Mouse (Mus musculus): ENCODE measurements around the gene Cpne9. TPM values are rescaled to one million over a fixed set of nuclear protein-coding genes. Genes with fewer than 3 reads are reported as not detected.
A peak's percentile ranks its signal among the peaks of the same experiment; 100 is the strongest.

Gene Cpne9
- polyA plus RNA-seq, 1 experiment from 2014 or later: 0.38 TPM

DNA sequence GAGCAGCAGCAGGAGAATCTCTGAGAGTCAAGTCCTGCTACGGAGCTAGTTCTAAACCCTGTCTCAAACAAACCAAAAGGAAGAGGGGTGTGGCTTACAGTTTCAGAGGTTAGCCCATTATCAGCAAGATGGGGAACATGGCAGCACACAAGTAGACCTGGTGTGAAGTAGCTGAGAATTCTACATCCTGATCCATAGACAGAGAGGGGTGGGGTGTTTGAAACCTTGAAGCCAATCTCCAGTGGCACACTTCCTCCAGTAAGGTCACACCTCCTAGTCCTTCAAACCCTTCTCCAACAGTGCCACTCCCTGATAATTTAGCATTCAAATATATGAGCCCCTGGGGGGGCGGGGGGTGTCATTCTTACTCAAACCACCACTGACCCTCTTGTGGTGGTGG, 13.9 kb downstream of the Cpne9 start:
- H3K4me3 ChIP-seq: no peak overlapping the region
- H3K9me3 ChIP-seq: no peaks in the 10 kb centered on the region
- 75% methylated on average over 2 of the region's 2 CpGs for WGBS
- H3K9ac ChIP-seq: no peak overlapping the region
- ATAC-seq (ENCODE audit: low FRiP score, low read depth): no peak
- no peaks in the 10 kb centered on the region for H3K36me3 ChIP-seq
- H3K4me2 ChIP-seq (replicated peaks): no peak overlapping the region
- H3K4me1 ChIP-seq: no peaks in the 10 kb centered on the region
- no peaks in the 10 kb centered on the region for H3K27me3 ChIP-seq
- no peak overlapping the region for H3K27ac ChIP-seq

GRCm38 (mm10) chr6:113296639-113297038, 14.5 kb downstream of the Cpne9 start:
- H3K36me3 ChIP-seq: no peaks in the 10 kb centered on the region
- no peaks in the 10 kb centered on the region for H3K4me1 ChIP-seq
- H3K9ac ChIP-seq: no peak overlapping the region
- WGBS: 67% methylated on average over 4 of the region's 4 CpGs
- H3K4me3 ChIP-seq: no peak overlapping the region
- H3K4me2 ChIP-seq (replicated peaks): no peak overlapping the region
- ATAC-seq (ENCODE audit: low FRiP score, low read depth): no peak
- H3K27ac ChIP-seq: no peak overlapping the region
- H3K27me3 ChIP-seq: no peaks in the 10 kb centered on the region
- H3K9me3 ChIP-seq: no peaks in the 10 kb centered on the region

- H3K9ac ChIP-seq: no peak overlapping the region
- H3K27me3 ChIP-seq: no peaks in the 10 kb centered on the region
- no peak overlapping the region for H3K27ac ChIP-seq
- H3K4me3 ChIP-seq: no peak overlapping the region
- H3K4me2 ChIP-seq (replicated peaks): no peak overlapping the region
- no peak for ATAC-seq (ENCODE audit: low FRiP score, low read depth)
- peaks cover 6% of the 10 kb centered on the region; the same call in 1 of the 2 replicates for H3K4me1 ChIP-seq
- WGBS: 81% methylated on average over 5 of the region's 5 CpGs
- no peaks in the 10 kb centered on the region for H3K9me3 ChIP-seq
- no peaks in the 10 kb centered on the region for H3K36me3 ChIP-seq
Observed at GRCm38 (mm10) chr6:113301350-113301749, 19.2 kb downstream of the Cpne9 start.

GRCm38 (mm10) chr6:113302258-113302657, 20.2 kb downstream of the Cpne9 start:
- Histone ChIP-seq H3K4me1 (peaks cover 6% of the 10 kb centered on the region; the same call in 1 of the 2 replicates), H3K9me3 (no peaks in the 10 kb centered on the region), H3K4me2 (replicated peaks) (no peak overlapping the region), H3K27ac (no peak overlapping the region), H3K4me3 (no peak overlapping the region), H3K27me3 (no peaks in the 10 kb centered on the region), H3K9ac (no peak overlapping the region), H3K36me3 (no peaks in the 10 kb centered on the region)
- ATAC-seq (ENCODE audit: low FRiP score, low read depth): no peak
- 23% methylated on average over 3 of the region's 3 CpGs for WGBS

GRCm38 (mm10) chr6:113306322-113306985, 24.3 kb downstream of the Cpne9 start:
- Histone ChIP-seq H3K4me1 (peaks cover 18% of the 10 kb centered on the region), H3K4me3 (peak overlapping the region; percentile 96), H3K27ac (peak overlapping the region; percentile 96), H3K27me3 (no peaks in the 10 kb centered on the region), H3K9me3 (no peaks in the 10 kb centered on the region), H3K9ac (peak overlapping the region; percentile 99), H3K36me3 (peaks cover 15% of the 10 kb centered on the region), H3K4me2 (replicated peaks) (peak overlapping the region; percentile 100)
- peak; percentile 98 for ATAC-seq (ENCODE audit: low FRiP score, low read depth)
- 0% methylated on average over 50 of the region's 50 CpGs for WGBS

DNA sequence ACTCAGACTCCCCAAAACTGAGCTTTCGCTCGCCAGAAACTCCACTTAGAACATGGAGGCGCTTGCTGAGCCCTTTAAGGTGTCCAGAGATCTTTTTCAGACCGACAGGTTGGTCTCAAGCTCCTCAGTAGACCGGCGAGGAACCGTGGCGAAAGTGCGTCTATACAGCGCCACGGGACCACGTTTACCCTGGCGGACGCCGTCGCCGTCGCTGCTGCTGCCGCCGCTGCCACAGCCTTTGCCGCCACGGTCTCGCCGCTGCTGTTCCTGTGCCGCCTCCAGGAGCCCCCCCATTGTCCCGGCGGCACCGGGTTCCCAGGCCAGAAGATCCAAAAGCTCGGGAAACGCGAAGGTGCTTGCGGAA, 24.9 kb downstream of the Cpne9 start, which contains the start of gene Brpf1:
Brpf1 (plus strand) TSS at position 152 of the 364 bp plus-strand sequence.
- H3K4me1 ChIP-seq: peaks cover 18% of the 10 kb centered on the region
- H3K27me3 ChIP-seq: no peaks in the 10 kb centered on the region
- peak within 1 kb of the TSS; percentile 100 for H3K4me2 ChIP-seq (replicated peaks)
- peak; percentile 48 for ATAC-seq (ENCODE audit: low FRiP score, low read depth)
- peak within 1 kb of the TSS; percentile 99 for H3K9ac ChIP-seq
- under 1% methylated on average over 32 of the region's 32 CpGs for WGBS
- H3K9me3 ChIP-seq: no peaks in the 10 kb centered on the region
- peak within 1 kb of the TSS; percentile 96 for H3K4me3 ChIP-seq
- H3K27ac ChIP-seq: peak within 1 kb of the TSS; percentile 96
- peaks cover 15% of the 10 kb centered on the region for H3K36me3 ChIP-seq

GRCm38 (mm10) chr6:113307481-113308121, 25.5 kb downstream of the Cpne9 start:
- H3K4me2 ChIP-seq (replicated peaks): peak overlapping the region; percentile 100
- H3K4me1 ChIP-seq: peaks cover 18% of the 10 kb centered on the region
- ATAC-seq (ENCODE audit: low FRiP score, low read depth): no peak
- peak overlapping the region; percentile 99 for H3K9ac ChIP-seq
- H3K9me3 ChIP-seq: no peaks in the 10 kb centered on the region
- peak overlapping the region; percentile 96; the same call in 1 of the 2 replicates for H3K27ac ChIP-seq
- no peaks in the 10 kb centered on the region for H3K27me3 ChIP-seq
- WGBS: under 1% methylated on average over 28 of the region's 34 CpGs
- peak overlapping the region; percentile 96 for H3K4me3 ChIP-seq
- peaks cover 21% of the 10 kb centered on the region for H3K36me3 ChIP-seq

- H3K9me3 ChIP-seq: no peaks in the 10 kb centered on the region
- peaks cover 27% of the 10 kb centered on the region for H3K36me3 ChIP-seq
- H3K4me3 ChIP-seq: peak overlapping the region; percentile 96
- H3K9ac ChIP-seq: peak overlapping the region; percentile 99
- no peak overlapping the region for H3K27ac ChIP-seq
- peaks cover 18% of the 10 kb centered on the region for H3K4me1 ChIP-seq
- 27% methylated on average over 5 of the region's 5 CpGs for WGBS
- H3K27me3 ChIP-seq: no peaks in the 10 kb centered on the region
- no peak for ATAC-seq (ENCODE audit: low FRiP score, low read depth)
- H3K4me2 ChIP-seq (replicated peaks): peak overlapping the region; percentile 100
Observed at GRCm38 (mm10) chr6:113308141-113308540, 26.0 kb downstream of the Cpne9 start.

GRCm38 (mm10) chr6:113315972-113316371, 33.9 kb downstream of the Cpne9 start:
- ATAC-seq (ENCODE audit: low FRiP score, low read depth): no peak

DNA sequence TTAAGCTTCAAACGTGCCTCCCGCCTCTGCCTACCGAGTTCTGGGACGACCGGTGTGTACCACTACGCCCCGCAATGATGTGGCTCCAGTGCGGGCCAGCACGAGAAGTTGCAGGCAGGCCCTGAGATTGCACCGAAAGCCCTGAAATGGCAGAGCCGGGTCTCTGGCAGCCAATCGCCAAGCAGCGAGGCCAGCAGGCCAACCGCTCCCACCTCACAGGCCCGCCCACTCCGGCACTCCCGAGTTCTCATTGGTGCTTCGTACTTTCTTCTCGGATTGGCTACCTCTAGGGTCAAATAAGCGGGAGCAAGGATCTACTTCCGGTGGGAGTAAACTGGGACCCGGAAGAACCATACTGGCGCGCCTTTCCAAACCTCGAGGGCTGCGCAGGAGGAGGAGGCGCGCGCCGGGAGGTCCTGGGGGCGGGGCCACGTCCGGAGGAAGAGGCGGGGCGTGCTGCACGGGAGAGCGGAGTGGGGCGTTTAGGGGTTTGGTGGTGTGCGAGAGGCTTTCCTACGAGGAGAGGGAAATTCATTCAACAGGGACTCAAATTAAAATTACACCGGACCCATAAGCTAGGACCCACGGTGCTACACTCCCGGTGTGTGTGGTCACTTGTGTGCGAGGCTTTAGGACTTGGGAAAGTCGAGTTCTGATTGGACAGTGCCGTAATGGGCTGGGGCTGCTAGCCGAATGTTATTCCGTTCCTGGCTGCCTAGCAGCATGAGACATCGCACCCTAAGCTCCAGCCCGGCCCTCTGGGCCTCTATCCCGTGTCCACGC, 44.6 kb downstream of the Cpne9 start, which contains the start of gene Ogg1:
Ogg1 (plus strand) TSS at position 440 of the 783 bp plus-strand sequence.
- Histone ChIP-seq H3K27ac (peak within 1 kb of the TSS; percentile 91), H3K4me3 (peak within 1 kb of the TSS; percentile 64), H3K4me1 (peaks cover 10% of the 10 kb centered on the region), H3K4me2 (replicated peaks) (peak within 1 kb of the TSS; percentile 91), H3K36me3 (peaks cover 63% of the 10 kb centered on the region), H3K9me3 (no peaks in the 10 kb centered on the region), H3K27me3 (no peaks in the 10 kb centered on the region), H3K9ac (peak within 1 kb of the TSS; percentile 87)
- ATAC-seq (ENCODE audit: low FRiP score, low read depth): peak; percentile 99
- under 1% methylated on average over 52 of the region's 52 CpGs for WGBS

More at GRCm38 (mm10) chr6:113315972-113316371, 33.9 kb downstream of the Cpne9 start:
- no peak overlapping the region for H3K4me3 ChIP-seq
- H3K36me3 ChIP-seq: peaks cover 92% of the 10 kb centered on the region
- H3K9ac ChIP-seq: no peak overlapping the region
- H3K4me1 ChIP-seq: no peaks in the 10 kb centered on the region
- no peak overlapping the region for H3K27ac ChIP-seq
- H3K9me3 ChIP-seq: no peaks in the 10 kb centered on the region
- H3K27me3 ChIP-seq: no peaks in the 10 kb centered on the region
- 93% methylated on average over 3 of the region's 3 CpGs for WGBS
- no peak overlapping the region for H3K4me2 ChIP-seq (replicated peaks)

GRCm38 (mm10) chr6:113329396-113329795, 47.3 kb downstream of the Cpne9 start:
- Histone ChIP-seq H3K4me3 (no peak overlapping the region), H3K36me3 (peaks cover 59% of the 10 kb centered on the region), H3K27me3 (no peaks in the 10 kb centered on the region), H3K9ac (no peak overlapping the region), H3K27ac (no peak overlapping the region), H3K9me3 (no peaks in the 10 kb centered on the region), H3K4me1 (peaks cover 19% of the 10 kb centered on the region), H3K4me2 (replicated peaks) (no peak overlapping the region)
- WGBS: 92% methylated on average over 1 of the region's 1 CpGs
- no peak for ATAC-seq (ENCODE audit: low FRiP score, low read depth)

DNA sequence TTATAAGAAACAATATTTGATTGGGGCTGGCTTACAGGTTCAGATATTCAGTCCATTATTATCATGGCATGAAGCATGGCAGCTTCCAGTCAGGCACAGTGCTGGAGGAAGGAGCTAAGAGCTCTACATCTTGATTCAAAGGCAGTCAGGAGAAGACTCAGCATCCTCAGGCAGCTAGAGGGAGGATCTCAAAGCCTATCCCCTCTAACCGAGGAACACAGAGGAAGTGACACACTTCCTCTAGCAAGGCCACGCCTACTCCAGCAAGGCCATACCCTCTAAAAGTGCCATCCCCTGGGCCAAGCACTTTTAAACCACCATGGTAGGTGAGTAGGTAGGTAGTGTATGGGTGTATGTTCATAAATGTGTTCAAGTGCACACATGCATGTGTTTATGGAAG, 48.4 kb downstream of the Cpne9 start:
- Histone ChIP-seq H3K4me3 (no peak overlapping the region), H3K27me3 (no peaks in the 10 kb centered on the region), H3K9me3 (no peaks in the 10 kb centered on the region), H3K9ac (no peak overlapping the region), H3K27ac (no peak overlapping the region), H3K4me2 (replicated peaks) (no peak overlapping the region), H3K4me1 (peaks cover 15% of the 10 kb centered on the region), H3K36me3 (peaks cover 59% of the 10 kb centered on the region)
- 59% methylated on average over 2 of the region's 2 CpGs for WGBS
- no peak for ATAC-seq (ENCODE audit: low FRiP score, low read depth)

Measured in limb, embryonic 13.5 days (tissue).